Mouse (Mus musculus) spleen, postnatal 4 days (tissue): Measurements from ENCODE around the gene C1qa.

Experiments used
- DNase-seq, 2 experiments: peaks; one replicate each; pipeline ENCODE4 v3.0.0; 2022; ENCODE audit warnings: low spot score in 2 of 2

C1qa gene

DNA sequence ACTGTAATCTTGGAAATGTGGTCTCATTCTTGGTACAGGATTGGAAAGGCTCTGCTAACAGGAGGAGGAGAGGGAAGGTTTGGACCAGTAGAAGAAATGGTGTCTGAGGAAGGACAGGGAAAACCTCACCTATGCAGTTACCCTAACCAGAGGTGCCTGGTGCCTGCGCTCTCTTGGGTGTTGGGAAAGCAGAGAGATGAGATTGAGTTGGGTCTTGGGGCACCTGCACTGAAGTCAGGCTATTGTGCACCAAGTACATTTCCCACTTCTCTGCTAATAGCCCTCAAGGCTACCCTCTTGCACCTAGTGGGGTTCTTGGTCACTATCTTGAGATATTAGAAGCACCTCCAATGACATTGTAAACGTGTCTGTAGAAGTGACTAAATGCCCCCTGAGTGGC, 36.2 kb downstream of the C1qa start:
- DNase-seq, result no peak

DNA sequence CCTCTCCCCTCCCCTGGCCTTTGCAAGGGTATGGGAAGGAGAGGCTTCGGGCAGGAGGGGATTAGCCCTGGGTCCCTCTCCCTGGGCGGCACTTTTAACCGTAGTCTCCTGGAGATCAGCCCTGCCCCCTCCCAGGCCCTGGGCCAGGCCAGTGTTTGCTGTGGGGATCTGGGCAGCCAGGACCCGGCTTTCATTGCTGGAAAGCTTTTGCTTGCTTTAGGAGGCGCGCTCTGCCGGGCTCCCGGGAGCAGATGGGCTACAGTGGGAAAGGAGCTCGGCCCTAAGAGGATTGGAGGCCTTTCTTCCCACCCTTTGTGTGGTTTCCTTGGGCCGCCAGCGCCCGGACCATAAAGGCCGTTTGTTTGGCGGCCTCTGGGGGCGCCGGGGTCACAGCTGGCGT, 36.8 kb downstream of the C1qa start:
- no peak for DNase-seq

DNA sequence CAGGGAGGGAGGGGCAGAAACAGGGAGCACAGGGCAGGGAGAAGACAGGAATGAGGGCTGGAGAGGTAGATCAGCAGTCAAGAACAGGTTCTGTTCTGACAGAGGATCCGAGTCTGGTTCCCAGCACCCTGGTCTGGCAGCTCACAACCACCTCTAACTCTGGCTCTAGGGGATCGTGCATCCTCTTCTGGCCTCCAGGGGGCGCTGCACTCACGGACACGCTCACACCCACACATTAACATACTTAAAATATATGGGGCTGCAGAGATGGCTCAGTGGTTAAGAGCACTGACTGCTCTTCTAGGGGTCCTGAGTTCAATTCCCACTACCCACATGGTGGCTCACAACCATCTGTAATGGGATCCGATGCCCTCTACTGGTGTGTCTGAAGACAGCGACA, 38.6 kb downstream of the C1qa start:
- no peak for DNase-seq

DNA sequence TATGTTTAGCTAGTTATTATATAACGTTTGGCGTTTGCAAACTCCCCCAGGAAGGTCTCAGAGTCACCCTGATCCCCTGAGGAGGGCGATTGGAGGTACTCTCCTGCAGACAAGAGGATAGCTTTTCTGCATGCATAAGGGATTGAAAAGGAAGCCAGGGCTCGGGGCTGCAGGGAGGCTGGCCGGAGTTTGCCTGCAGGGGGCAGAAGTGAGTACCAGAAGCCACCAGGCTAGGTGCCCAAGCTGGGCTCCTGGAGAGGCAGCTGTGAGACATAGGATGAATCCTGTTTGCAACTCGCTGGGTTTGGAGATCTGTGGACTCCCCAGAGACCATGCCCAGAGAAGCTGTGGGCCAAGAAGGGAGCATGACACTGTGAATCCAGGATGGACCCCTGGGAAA, 43.5 kb downstream of the C1qa start:
- no peak for DNase-seq

DNA sequence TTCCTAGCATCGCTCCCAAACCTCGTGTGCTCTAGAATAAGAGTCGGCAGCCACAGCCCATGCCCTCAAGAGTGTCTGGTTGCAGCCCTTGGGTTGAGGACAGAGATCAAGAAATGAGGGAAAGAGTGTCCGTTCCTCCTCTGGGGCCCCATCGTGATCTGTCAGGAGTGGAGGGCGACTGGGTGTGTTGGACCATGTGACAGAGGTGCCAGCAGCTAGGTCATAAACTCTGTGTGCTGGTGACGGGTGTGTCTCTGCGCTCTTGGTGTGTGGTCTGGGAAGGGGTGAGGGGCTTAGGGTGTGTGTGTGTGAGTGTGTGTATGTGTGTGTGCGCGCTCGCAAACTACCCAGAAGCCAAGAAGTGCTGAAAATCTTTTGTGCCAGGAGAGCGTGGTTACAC, 45.6 kb downstream of the C1qa start:
- DNase-seq, result no peak

DNA sequence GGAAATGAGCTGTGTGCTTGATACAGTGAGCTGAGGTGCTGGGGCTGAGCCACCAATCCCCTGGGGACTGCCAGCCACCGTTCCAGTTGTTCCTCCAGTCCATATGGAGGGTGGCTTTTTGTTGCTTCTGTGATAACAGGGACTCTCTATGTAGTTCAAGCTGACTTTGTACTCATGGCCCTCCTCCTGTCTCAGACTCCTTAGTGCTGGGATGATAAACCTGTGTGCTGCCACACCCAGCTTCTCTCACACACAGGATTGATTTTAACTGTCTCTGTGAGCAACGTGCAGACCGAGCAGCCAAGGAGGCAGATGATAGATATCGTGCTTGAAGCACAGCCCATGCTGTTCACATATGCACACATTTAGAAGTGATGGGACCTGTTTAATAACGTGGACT, 46.5 kb downstream of the C1qa start:
- no peak for DNase-seq

DNA sequence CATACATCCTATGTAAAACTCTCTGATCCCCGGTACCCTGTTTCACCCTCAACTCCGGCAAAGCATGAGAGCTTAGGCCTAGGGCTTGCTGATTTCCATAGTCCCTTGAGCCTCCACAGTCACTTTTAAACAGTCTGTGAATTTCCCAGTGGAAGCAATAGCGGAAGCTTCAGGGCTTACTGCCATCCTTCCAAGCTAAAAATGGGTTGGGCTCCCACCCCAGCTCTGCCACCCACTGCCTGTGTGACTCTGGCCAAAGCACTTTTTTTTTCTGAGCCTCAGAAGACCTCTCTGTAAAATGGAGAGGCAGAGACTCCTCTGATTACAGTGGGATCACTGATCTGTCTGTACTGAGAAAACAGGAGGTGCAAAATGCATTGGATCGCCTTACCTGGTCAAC, 50.0 kb downstream of the C1qa start:
- no peak for DNase-seq

DNA sequence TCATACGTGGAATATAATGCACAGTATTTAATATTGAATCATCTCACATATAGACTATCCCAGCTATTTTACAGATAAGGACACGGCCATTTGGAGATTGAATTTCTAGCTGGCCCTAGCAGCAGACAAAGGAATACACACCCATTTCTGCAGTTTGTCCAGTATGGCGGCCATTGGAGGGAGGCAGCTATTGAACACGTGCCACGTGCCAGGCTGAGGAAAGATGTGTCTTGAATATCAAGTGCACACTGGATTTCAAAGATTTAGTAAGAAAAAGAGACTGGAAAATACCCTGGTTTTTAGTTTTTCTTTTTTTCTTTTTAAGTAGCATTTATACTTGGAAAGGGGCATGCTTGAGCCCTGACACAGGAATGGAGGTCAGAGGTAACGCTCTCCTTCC, 51.4 kb downstream of the C1qa start:
- DNase-seq, result no peak
